Mouse (Mus musculus) embryonic facial prominence, embryonic 15.5 days (tissue): ENCODE measurements at regions not wholly inside any gene's neighbourhood (a gene's known extent, or its start where the extent isn't known, plus 50 kb on each side); places are given as distances from the start of the nearest gene placed in this dataset.
A peak's percentile ranks its signal among the peaks of the same experiment; 100 is the strongest.

Source experiments
- ATAC-seq: fragments of 200-750 bp; cut with Nextera tagmentation; 2 replicates; pipeline ENCODE4 v1.8.0; 2017; ENCODE audit warnings: low read depth, moderate TSS enrichment; ENCODE audit not compliant: insufficient number of reproducible peaks, low FRiP score, low TSS enrichment
- H3K27ac ChIP-seq: fragments of 300-500 bp; sonication (generic); replicated peaks from 2 replicates; pipeline ENCODE4 v1.5.1; 2015; ENCODE audit warnings: mild to moderate bottlenecking, inconsistent platforms
- H3K27me3 ChIP-seq: fragments of 300-500 bp; sonication (generic); 2 replicates; pipeline ENCODE4 v1.6.1; 2015; ENCODE audit warnings: inconsistent platforms
- H3K36me3 ChIP-seq: fragments of 300-500 bp; sonication (generic); 2 replicates; pipeline ENCODE4 v1.6.1; 2015; ENCODE audit warnings: mild to moderate bottlenecking, inconsistent platforms
- H3K4me1 ChIP-seq: fragments of 300-500 bp; sonication (generic); 2 replicates; pipeline ENCODE4 v1.6.1; 2015; ENCODE audit warnings: inconsistent platforms
- H3K4me2 ChIP-seq: fragments of 300-500 bp; sonication (generic); replicated peaks from 2 replicates; pipeline ENCODE4 v1.6.1; 2015; ENCODE audit warnings: mild to moderate bottlenecking, inconsistent platforms
- H3K4me3 ChIP-seq: fragments of 300-500 bp; sonication (generic); replicated peaks from 2 replicates; pipeline ENCODE4 v1.5.1; 2015; ENCODE audit warnings: mild to moderate bottlenecking, inconsistent platforms
- H3K9ac ChIP-seq: fragments of 300-500 bp; sonication (generic); 2 replicates; pipeline ENCODE4 v1.6.1; 2015; ENCODE audit warnings: inconsistent platforms
- H3K9me3 ChIP-seq: fragments of 300-500 bp; sonication (generic); replicated peaks from 2 replicates; pipeline ENCODE4 v1.6.1; 2016; ENCODE audit warnings: inconsistent platforms
- WGBS: fragments of 180-500 bp; shearing (Covaris S2); methylation state at CpG from one replicate; pipeline ENCODE4 v1.1.7; 2015; 5-methylcytosine and 5-hydroxymethylcytosine counted together

DNA sequence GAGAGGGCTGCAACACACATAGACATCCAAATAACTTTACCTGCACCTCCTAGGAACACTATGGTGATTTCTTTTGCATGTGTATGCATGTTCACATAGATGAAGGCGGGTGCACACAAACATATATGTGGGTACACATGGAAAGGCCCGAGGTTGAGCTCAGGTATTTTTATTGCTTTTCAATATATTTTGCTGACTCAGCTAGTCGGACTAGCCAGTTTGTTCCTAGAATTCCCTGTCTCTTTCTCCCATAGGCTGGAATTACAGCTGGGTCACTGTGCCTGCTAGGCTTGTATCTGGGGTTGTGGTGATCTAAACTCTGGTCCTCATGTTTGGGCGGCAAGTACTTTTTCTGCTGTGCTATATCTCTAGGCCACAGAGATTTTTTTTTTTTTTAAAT, 166.1 kb upstream of the Mki67 start:
- Histone ChIP-seq H3K27me3 (peaks cover 2% of the 10 kb centered on the region; the same call in 1 of the 2 replicates), H3K36me3 (no peaks in the 10 kb centered on the region), H3K4me3 (no peak overlapping the region), H3K27ac (no peak overlapping the region), H3K9ac (no peak overlapping the region), H3K4me2 (no peak overlapping the region), H3K9me3 (no peaks in the 10 kb centered on the region), H3K4me1 (0 out of 2 replicates have a peak, but pooled peaks cover 6% of the 10 kb centered on the region)
- 93% methylated on average over 4 of the region's 4 CpGs for WGBS
- ATAC-seq: no peak

DNA sequence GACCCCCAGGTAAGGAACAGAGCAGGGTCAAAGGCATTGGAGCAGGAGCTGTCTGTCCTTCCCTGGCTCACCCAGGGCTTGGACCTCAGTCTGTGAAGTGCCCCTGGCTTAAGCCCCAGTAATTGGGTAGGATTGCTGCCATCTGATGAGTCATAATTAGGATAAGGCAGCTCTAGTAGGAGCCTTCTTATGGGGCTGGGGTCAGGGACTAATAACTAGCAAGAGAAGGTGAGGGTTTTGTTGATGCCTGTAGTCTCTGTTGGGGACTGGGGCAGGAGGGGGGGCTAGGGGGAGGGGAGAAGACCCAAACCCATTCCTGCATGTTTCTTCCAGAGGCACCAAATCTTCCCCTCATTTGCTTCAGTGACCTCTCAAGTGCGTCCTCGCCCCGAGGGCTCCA, 172.4 kb upstream of the Mki67 start:
- Histone ChIP-seq H3K4me2 (no peak overlapping the region), H3K27ac (no peak overlapping the region), H3K9ac (no peak overlapping the region), H3K4me1 (peaks cover 13% of the 10 kb centered on the region), H3K27me3 (peaks cover 2% of the 10 kb centered on the region; the same call in 1 of the 2 replicates), H3K36me3 (no peaks in the 10 kb centered on the region), H3K9me3 (no peaks in the 10 kb centered on the region), H3K4me3 (no peak overlapping the region)
- no peak for ATAC-seq
- WGBS: 23% methylated on average over 3 of the region's 3 CpGs

DNA sequence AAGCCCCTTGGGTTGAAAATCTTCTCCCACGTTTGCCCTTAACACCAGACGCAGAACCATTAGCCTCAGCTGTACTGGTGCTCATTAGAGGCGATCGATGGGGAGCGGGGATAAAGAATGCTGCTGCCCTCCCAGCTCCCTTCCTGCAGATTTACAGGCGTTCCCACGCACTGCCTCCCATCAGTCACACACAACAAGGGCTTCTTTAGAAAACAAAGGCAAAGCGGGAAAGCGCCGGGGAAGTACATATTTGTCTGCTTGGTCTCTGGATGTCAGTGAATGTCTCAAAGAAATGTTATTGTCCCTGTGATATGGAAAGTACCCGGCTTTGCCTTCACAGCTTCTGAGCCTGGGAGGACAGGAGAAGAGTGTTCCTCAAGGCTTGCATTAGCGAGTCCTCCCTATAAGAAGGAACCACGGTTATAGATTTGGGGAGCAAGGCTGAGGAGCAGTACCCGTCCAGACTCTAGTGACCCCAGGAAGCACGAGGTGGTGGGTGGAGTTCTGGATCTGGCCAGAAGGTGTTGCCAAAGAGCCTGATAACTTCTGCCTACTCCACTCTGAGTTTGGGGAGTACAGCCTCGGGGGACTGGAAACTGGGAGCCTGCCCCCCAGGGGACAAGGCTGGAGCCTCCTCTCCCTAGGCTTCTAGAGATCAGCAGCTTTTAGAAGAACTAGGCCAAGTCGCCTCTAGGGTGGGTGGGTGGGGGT, 173.0 kb upstream of the Mki67 start:
- Histone ChIP-seq H3K4me2 (peak overlapping the region; percentile 5; the same call in 1 of the 2 replicates), H3K27ac (no peak overlapping the region), H3K9me3 (no peaks in the 10 kb centered on the region), H3K27me3 (peaks cover 2% of the 10 kb centered on the region; the same call in 1 of the 2 replicates), H3K36me3 (no peaks in the 10 kb centered on the region), H3K4me1 (peaks cover 13% of the 10 kb centered on the region), H3K9ac (no peak overlapping the region), H3K4me3 (no peak overlapping the region)
- 0 out of 2 replicates have a peak, but pooled peaks have one; percentile 43 for ATAC-seq
- WGBS: 13% methylated on average over 17 of the region's 17 CpGs

DNA sequence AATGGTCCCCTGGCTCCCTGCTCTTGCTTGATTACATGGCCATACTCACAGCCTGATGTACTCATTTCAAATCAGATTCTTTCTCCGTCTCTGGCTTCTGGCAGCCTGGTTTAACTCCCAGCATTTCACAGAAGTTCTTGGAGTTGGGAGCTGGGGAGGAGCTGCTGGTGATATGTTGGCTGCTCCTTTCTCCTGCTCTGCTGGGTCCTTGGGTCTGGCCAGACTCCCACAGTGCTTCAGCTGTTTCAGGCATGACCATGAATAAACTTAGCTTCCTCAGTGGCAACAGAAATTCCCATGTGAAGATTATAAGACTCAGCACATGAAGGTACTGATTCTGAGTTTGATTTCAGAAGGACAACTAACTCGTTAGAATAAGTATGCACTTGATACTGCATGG, 182.7 kb upstream of the Mki67 start:
- no peaks in the 10 kb centered on the region for H3K27me3 ChIP-seq
- H3K9me3 ChIP-seq: no peaks in the 10 kb centered on the region
- no peak overlapping the region for H3K4me3 ChIP-seq
- 57% methylated on average over 2 of the region's 2 CpGs for WGBS
- no peak for ATAC-seq
- H3K27ac ChIP-seq: no peak overlapping the region
- H3K9ac ChIP-seq: no peak overlapping the region
- no peak overlapping the region for H3K4me2 ChIP-seq
- H3K36me3 ChIP-seq: no peaks in the 10 kb centered on the region
- peaks cover 11% of the 10 kb centered on the region for H3K4me1 ChIP-seq

DNA sequence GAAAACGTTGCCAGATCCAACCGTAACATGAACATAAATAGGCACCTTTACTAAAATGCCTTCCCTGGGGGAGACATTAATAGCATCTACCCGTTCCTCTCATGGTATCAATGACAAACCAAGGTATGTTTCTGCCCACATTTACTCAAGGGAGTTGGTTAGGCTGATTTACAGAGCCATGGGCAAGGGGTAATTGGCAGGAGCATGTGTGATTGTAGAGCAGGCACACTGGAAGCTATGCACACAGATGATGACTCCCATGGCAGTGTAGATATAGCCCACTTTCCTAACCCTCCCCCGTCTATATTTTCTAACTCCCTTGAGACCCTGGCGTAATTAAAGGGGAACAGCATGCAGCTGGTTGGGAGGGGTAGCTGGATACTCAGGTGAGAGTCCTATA, 183.6 kb upstream of the Mki67 start:
- ATAC-seq: peak; percentile 62; the same call in 1 of the 2 replicates

DNA sequence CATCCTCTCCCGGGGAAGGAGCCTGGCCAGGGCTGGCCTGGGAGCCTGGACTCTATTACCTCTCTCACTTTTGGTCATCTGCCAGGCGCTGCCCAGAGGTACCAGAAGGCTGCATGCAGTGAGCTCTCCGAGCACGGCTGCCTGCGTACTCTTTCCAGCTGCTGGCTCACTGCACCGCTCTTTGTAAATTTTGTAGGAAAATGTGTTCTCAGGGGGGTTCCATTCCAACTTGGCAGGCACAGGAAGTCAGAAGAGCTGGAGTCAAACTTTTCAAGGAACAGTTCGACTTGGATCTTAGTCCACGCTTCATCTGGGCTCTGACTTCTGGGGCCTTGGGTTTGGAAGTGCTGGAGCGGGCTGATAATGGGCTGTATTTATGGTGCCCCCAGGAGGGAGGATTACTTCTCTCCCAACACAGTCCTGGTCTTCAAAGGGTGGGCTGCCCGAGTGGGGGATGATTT, 184.7 kb upstream of the Mki67 start:
- Histone ChIP-seq H3K9ac (no peak overlapping the region), H3K27me3 (no peaks in the 10 kb centered on the region), H3K4me1 (peaks cover 11% of the 10 kb centered on the region), H3K9me3 (no peaks in the 10 kb centered on the region), H3K27ac (peak overlapping the region; percentile 44; the same call in 1 of the 2 replicates), H3K36me3 (no peaks in the 10 kb centered on the region), H3K4me2 (no peak overlapping the region), H3K4me3 (no peak overlapping the region)
- ATAC-seq: peak; percentile 71; the same call in 1 of the 2 replicates
- 35% methylated on average over 10 of the region's 10 CpGs for WGBS

More for the DNA sequence above, 183.6 kb upstream of the Mki67 start:
- no peaks in the 10 kb centered on the region for H3K9me3 ChIP-seq
- H3K4me1 ChIP-seq: peaks cover 11% of the 10 kb centered on the region
- H3K36me3 ChIP-seq: no peaks in the 10 kb centered on the region
- no peak overlapping the region for H3K9ac ChIP-seq
- WGBS: 76% methylated on average over 5 of the region's 5 CpGs
- no peak overlapping the region for H3K4me3 ChIP-seq
- H3K27ac ChIP-seq: no peak overlapping the region
- H3K27me3 ChIP-seq: no peaks in the 10 kb centered on the region
- H3K4me2 ChIP-seq: no peak overlapping the region

DNA sequence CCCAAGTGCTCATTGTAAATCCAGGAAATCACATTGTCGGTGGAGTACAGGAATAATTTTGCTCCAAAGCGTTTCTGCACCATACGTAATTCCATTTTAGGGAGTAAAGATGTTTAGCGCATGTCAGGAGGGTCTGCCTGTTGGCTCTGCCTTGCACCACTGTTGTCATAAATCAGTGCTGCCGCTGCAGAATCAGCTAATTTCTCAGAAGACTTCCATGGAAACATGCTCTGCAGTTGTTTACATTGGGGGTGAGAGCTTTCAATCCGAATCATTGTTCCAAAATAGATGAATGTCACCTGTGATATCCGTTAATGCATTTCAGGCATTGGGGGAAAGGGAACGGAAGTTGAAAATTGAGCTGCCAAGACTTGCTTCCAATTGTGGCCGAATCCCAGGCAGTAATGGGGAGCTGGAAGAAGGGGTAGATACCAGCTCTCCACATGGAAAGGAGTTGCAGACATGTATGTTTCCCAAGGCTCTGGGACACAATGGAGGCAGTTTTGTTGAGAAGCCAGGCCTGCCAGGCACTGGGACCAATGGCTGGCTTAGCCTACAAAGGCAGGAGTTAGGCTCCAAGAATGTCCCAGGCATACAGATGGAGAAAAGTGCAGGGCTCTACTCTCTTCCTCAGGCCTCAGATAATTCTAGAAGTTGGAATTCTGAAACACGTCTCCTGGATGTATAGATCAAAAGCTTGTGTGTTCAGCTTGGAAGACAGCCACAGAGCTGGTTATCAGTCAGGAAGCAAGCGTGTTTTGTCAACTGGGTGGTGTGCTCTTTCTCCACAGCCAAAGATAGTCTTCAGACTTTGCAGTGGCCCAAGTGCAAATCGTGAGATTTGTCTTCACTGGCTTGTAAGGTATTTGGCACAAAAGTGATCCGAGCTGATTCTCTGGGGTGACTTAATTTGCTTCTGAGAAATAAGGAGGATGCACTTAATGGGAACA, 186.2 kb upstream of the Mki67 start:
- no peaks in the 10 kb centered on the region for H3K36me3 ChIP-seq
- H3K4me1 ChIP-seq: peaks cover 11% of the 10 kb centered on the region
- no peak for ATAC-seq
- H3K27me3 ChIP-seq: no peaks in the 10 kb centered on the region
- no peak overlapping the region for H3K9ac ChIP-seq
- no peaks in the 10 kb centered on the region for H3K9me3 ChIP-seq
- no peak overlapping the region for H3K4me3 ChIP-seq
- no peak overlapping the region for H3K4me2 ChIP-seq
- H3K27ac ChIP-seq: peak overlapping the region; percentile 63
- WGBS: 52% methylated on average over 13 of the region's 13 CpGs

DNA sequence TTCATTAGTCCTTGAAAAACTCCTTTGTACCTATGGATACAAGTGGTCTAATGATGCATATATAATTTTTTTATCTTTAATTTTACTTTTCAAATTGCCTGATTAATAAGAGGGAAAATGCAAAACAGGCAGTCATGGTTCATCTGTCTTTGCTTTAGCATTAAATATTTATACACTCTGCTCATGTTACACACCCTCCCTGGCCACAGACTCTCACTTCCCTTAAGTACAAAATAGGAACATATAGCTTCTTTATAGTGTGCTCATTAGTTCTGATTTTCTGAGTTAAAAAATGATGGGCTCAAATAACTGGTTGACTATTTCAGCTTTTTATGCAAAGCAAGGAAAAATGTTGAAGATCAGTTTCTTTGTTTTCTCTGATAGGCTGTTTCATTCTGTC, 195.2 kb upstream of the Mki67 start:
- Histone ChIP-seq H3K4me3 (no peak overlapping the region), H3K4me2 (no peak overlapping the region), H3K4me1 (no peaks in the 10 kb centered on the region), H3K27me3 (no peaks in the 10 kb centered on the region), H3K36me3 (no peaks in the 10 kb centered on the region), H3K9ac (no peak overlapping the region), H3K9me3 (no peaks in the 10 kb centered on the region), H3K27ac (no peak overlapping the region)
- no peak for ATAC-seq

DNA sequence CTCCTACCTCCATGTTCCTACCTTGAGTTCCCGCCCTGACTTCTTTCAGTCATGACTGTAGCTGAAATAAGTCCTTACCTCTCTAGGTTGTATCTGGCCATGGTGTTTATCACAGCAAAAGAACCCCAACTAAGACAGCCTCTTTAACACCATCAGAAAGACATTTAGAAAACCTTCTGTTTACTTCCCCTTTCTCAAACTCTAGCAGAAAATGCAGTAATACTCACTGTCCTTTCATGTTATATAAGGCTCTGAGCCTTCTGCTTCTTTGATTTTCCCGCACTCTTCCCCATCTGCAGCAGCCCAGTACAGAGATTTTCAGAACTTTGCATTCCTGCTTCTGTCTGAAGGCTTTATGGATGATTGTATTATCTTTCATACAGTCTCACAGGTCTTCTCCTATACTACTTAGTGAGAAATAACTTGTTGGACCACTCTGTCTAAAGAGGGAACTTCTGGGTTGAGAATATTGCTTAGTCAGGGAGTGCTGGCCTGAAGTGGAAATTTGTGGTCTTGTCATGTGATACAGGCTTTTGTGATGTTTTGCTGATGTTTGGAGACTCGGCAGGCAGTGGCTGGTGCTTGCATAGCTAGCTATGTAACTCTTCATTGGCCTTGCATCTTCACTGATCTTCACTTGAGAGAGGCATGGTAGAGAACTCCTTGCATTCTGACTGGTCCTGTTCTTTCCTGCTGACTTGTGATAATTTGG, 197.9 kb upstream of the Mki67 start:
- ATAC-seq: no peak
- H3K9ac ChIP-seq: no peak overlapping the region
- H3K27me3 ChIP-seq: no peaks in the 10 kb centered on the region
- no peaks in the 10 kb centered on the region for H3K36me3 ChIP-seq
- no peaks in the 10 kb centered on the region for H3K9me3 ChIP-seq
- H3K4me2 ChIP-seq: no peak overlapping the region
- WGBS: 69% methylated on average over 3 of the region's 3 CpGs
- no peak overlapping the region for H3K27ac ChIP-seq
- no peak overlapping the region for H3K4me3 ChIP-seq
- H3K4me1 ChIP-seq: no peaks in the 10 kb centered on the region

DNA sequence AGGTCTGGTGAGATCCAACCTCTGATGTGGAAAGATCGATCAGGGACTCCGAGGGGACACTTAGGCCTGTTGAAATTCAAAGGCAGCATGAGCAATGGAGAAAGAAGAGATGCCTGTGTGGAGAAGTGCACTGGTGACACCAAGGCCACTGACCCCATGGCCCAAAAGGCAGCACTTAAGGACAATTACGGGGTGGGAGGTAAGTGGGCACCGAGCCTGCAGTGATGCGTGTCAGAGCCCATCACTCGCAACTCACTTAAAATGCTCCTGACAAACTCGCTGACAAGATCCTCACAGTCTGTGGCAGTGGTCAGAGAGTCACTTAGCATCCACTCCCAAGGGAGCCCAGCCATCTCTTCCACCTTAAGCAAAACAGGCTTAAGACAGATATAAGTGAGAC, 207.7 kb upstream of the Mki67 start:
- Histone ChIP-seq H3K9me3 (no peaks in the 10 kb centered on the region), H3K27ac (no peak overlapping the region), H3K9ac (no peak overlapping the region), H3K4me3 (no peak overlapping the region), H3K36me3 (no peaks in the 10 kb centered on the region), H3K4me1 (no peaks in the 10 kb centered on the region), H3K27me3 (no peaks in the 10 kb centered on the region), H3K4me2 (no peak overlapping the region)
- ATAC-seq: no peak
- WGBS: 64% methylated on average over 7 of the region's 7 CpGs

DNA sequence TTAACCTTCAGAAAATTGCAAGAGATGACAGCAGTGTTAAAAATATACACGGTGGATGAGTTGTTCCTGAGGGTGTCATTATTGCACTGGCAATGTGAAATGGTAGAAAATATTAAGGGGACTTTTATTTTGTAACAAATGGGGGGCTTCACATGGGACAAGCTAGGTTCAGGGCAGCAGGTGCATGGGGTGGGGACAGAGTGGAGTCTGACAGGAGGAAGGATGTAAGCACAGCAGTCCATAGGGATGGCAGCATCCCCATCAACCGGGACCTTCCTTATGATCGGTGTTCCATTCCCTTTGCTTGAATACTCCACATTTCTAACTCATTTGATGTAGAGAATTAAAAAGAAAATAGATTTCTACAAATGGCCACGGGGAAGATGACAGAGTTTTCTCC, 208.5 kb upstream of the Mki67 start:
- Histone ChIP-seq H3K36me3 (no peaks in the 10 kb centered on the region), H3K4me1 (no peaks in the 10 kb centered on the region), H3K4me3 (no peak overlapping the region), H3K9ac (no peak overlapping the region), H3K27ac (no peak overlapping the region), H3K9me3 (no peaks in the 10 kb centered on the region), H3K4me2 (no peak overlapping the region), H3K27me3 (no peaks in the 10 kb centered on the region)
- no peak for ATAC-seq
- 80% methylated on average over 4 of the region's 4 CpGs for WGBS
